Mouse (Mus musculus): ENCODE measurements around the gene Nckap5.

GRCm38 (mm10) chr1:125945136-125945535 lies 885.5 kb downstream of the Nckap5 start:
- TF ChIP-seq CTCF (IDR thresholded peaks at IDR 0.05 in 2 of 3, conservative IDR thresholded peaks at IDR 0.05 in 1 of 3; ENCODE audit: control insufficient read depth in 1 of 3, insufficient read depth in 1 of 3, low read depth in 2 of 3, low read length in 3 of 3, poor library complexity in 1 of 3, severe bottlenecking in 1 of 3) (no peak), POLR2A (IDR thresholded peaks at IDR 0.05; ENCODE audit: control insufficient read depth in 1 of 2, insufficient read depth in 1 of 2, low read depth in 1 of 2, low read length in 2 of 2, poor library complexity in 1 of 2) (no peak), ZNF384 (IDR thresholded peaks at IDR 0.05; ENCODE audit: low read depth, low read length) (no peak), RCOR1 (IDR thresholded peaks at IDR 0.05; ENCODE audit: low read depth, low read length) (no peak), TCF12 (IDR thresholded peaks at IDR 0.05; ENCODE audit: low read depth, low read length) (no peak), NRF1 (IDR thresholded peaks at IDR 0.05; ENCODE audit: insufficient read depth, low read depth, low read length, poor library complexity, severe bottlenecking) (no peak)

Measured in MEL (cell line).